ENCODE assay signal across 26 mouse cellular contexts in the genomic region with DNA sequence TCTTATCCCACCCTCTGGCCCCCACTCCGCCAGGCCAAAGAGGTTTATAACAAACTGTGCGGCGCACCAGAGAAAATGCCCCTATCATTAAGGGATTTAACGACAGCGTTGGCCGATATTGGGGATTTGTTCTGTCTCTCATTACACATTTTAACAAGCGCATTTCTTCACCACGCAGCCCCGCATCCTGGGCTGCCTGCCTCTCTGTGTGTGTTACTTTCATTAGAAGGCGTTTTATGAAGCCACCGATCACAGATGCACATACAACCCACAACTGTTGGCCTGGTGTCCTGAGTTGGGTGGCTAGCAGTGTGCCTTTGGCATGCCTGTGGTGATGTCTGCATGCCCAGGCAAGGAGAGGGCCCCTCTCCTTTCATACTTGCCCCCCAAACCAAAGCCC. TPM values are rescaled to one million over a fixed set of nuclear protein-coding genes. Genes with fewer than 3 reads are reported as not detected.
A peak's percentile ranks its signal among the peaks of the same experiment; 100 is the strongest.
DNase-seq lines count a peak whose midpoint lies in the region; ATAC-seq and TF ChIP-seq lines count a peak whose summit lies in the region.
"Had no signal": no experiment of that assay in that cellular context is flagged by ENCODE, and none has a peak within 500 bp of the region (broad histone marks: within the 10 kb centered on the region; RNA-seq: fewer than 3 reads in every experiment).

No protein-coding gene starts in this region.

- no peak for TF ChIP-seq CTCF in forebrain, postnatal 0 days (IDR thresholded peaks at IDR 0.05; ENCODE audit: low read depth)

- no peak overlapping the region for H3K4me3 ChIP-seq in forebrain, embryonic 11.5 days (ENCODE audit: low read depth, low read length)
- no peak overlapping the region for H3K4me3 ChIP-seq in forebrain, postnatal 0 days (ENCODE audit: low read depth, low read length)
- H3K4me3 ChIP-seq in hindbrain, embryonic 10.5 days: no peak overlapping the region
- no peak overlapping the region for H3K4me3 ChIP-seq in hindbrain, embryonic 16.5 days (ENCODE audit: low read length)
- no peak overlapping the region for H3K4me3 ChIP-seq in embryonic facial prominence, embryonic 10.5 days
- 0 out of 2 replicates have a peak overlapping the region, but pooled peaks have one; percentile 8 for H3K4me3 ChIP-seq in limb, embryonic 10.5 days
- H3K4me3 ChIP-seq: embryonic facial prominence, embryonic 13.5 days had no signal

- no peaks in the 10 kb centered on the region for H3K27me3 ChIP-seq in forebrain, embryonic 11.5 days (ENCODE audit: control insufficient read depth, insufficient read depth, low read length)
- H3K27me3 ChIP-seq in forebrain, postnatal 0 days (ENCODE audit: insufficient read depth, low read length): no peaks in the 10 kb centered on the region; the same call in 1 of the 2 replicates
- 0 out of 2 replicates have a peak, but pooled peaks cover 7% of the 10 kb centered on the region for H3K27me3 ChIP-seq in hindbrain, embryonic 10.5 days (ENCODE audit: insufficient read depth, poor library complexity, severe bottlenecking)
- no peaks in the 10 kb centered on the region for H3K27me3 ChIP-seq in hindbrain, embryonic 16.5 days (replicated peaks; ENCODE audit: control insufficient read depth, insufficient read depth, low read length)
- peaks cover 18% of the 10 kb centered on the region for H3K27me3 ChIP-seq in embryonic facial prominence, embryonic 10.5 days (replicated peaks; ENCODE audit: low read depth, poor library complexity, severe bottlenecking)
- no peaks in the 10 kb centered on the region for H3K27me3 ChIP-seq in limb, embryonic 10.5 days (ENCODE audit: low read depth, poor library complexity, severe bottlenecking)

- ATAC-seq in forebrain, embryonic 11.5 days (replicated peaks; ENCODE audit: low FRiP score): no peak
- no peak for ATAC-seq in forebrain, postnatal 0 days
- ATAC-seq in hindbrain, embryonic 16.5 days: no peak
- ATAC-seq: forebrain, embryonic 16.5 days; intestine, embryonic 16.5 days had no signal

- peak; percentile 46 for DNase-seq in forebrain, embryonic 11.5 days (ENCODE audit: low spot score)
- DNase-seq in forebrain, postnatal 0 days: no peak
- DNase-seq in hindbrain, embryonic 10.5 days (ENCODE audit: low spot score): no peak
- DNase-seq in embryonic facial prominence, embryonic 10.5 days (ENCODE audit: low spot score): no peak
- peak; percentile 52 for DNase-seq in limb, embryonic 10.5 days (ENCODE audit: low spot score)
- no peak for DNase-seq in frontal cortex, postnatal 25 days (ENCODE audit: low spot score in 2 of 2)
- DNase-seq in left cerebral cortex, postnatal 14 days (ENCODE audit: low spot score in 2 of 2): no peak
- DNase-seq: adrenal gland, postnatal 10 days; cerebellum, adult 11 months; cerebellum, adult 8-10 months; cerebellum, postnatal 25 days had no signal

- 59% methylated on average over 11 of the region's 11 CpGs for WGBS in forebrain, embryonic 11.5 days
- 30% methylated on average over 11 of the region's 11 CpGs for WGBS in forebrain, postnatal 0 days
- WGBS in hindbrain, embryonic 10.5 days: 93% methylated on average over 11 of the region's 11 CpGs
- WGBS in hindbrain, embryonic 16.5 days: 75% methylated on average over 11 of the region's 11 CpGs
- 83% methylated on average over 11 of the region's 11 CpGs for WGBS in embryonic facial prominence, embryonic 10.5 days
- 40% methylated on average over 11 of the region's 11 CpGs for WGBS in limb, embryonic 10.5 days

- intact Hi-C loops in left cerebral cortex, postnatal 14 days (cut with DNase I): no loop called here

- no peak overlapping the region for H3K4me2 ChIP-seq in forebrain, embryonic 11.5 days (ENCODE audit: low read depth, low read length, severe bottlenecking)
- H3K4me2 ChIP-seq in forebrain, postnatal 0 days (ENCODE audit: low read depth): no peak overlapping the region
- no peak overlapping the region for H3K4me2 ChIP-seq in hindbrain, embryonic 16.5 days (ENCODE audit: low read length)
- H3K4me2 ChIP-seq: embryonic facial prominence, embryonic 13.5 days; hindbrain, embryonic 14.5 days had no signal

- no peak overlapping the region for H3K9ac ChIP-seq in forebrain, embryonic 11.5 days (ENCODE audit: low read length)
- no peak overlapping the region for H3K9ac ChIP-seq in forebrain, postnatal 0 days
- H3K9ac ChIP-seq in hindbrain, embryonic 16.5 days (ENCODE audit: low read depth, low read length): no peak overlapping the region
- H3K9ac ChIP-seq: embryonic facial prominence, embryonic 13.5 days; hindbrain, embryonic 14.5 days had no signal

- 0 out of 2 replicates have a peak, but pooled peaks cover 3% of the 10 kb centered on the region for H3K4me1 ChIP-seq in forebrain, embryonic 11.5 days (replicated peaks; ENCODE audit: control insufficient read depth, insufficient read depth, low read length)
- no peaks in the 10 kb centered on the region for H3K4me1 ChIP-seq in forebrain, postnatal 0 days (ENCODE audit: insufficient read depth)
- H3K4me1 ChIP-seq in hindbrain, embryonic 10.5 days (replicated peaks): peaks cover 9% of the 10 kb centered on the region
- H3K4me1 ChIP-seq in hindbrain, embryonic 16.5 days (ENCODE audit: control insufficient read depth, insufficient read depth, low read depth, low read length): no peaks in the 10 kb centered on the region
- peaks cover 52% of the 10 kb centered on the region for H3K4me1 ChIP-seq in embryonic facial prominence, embryonic 10.5 days
- peaks cover 95% of the 10 kb centered on the region for H3K4me1 ChIP-seq in limb, embryonic 10.5 days

- no peaks in the 10 kb centered on the region for H3K9me3 ChIP-seq in forebrain, embryonic 11.5 days (ENCODE audit: control insufficient read depth, low read length)
- H3K9me3 ChIP-seq in forebrain, postnatal 0 days (ENCODE audit: low read length): no peaks in the 10 kb centered on the region
- no peaks in the 10 kb centered on the region for H3K9me3 ChIP-seq in hindbrain, embryonic 10.5 days
- H3K9me3 ChIP-seq in hindbrain, embryonic 16.5 days (ENCODE audit: control insufficient read depth, low read length): no peaks in the 10 kb centered on the region
- H3K9me3 ChIP-seq in embryonic facial prominence, embryonic 10.5 days: no peaks in the 10 kb centered on the region
- no peaks in the 10 kb centered on the region for H3K9me3 ChIP-seq in limb, embryonic 10.5 days (replicated peaks)
- H3K9me3 ChIP-seq: embryonic facial prominence, embryonic 13.5 days had no signal

- H3K36me3 ChIP-seq in forebrain, embryonic 11.5 days (ENCODE audit: control insufficient read depth, insufficient read depth, low read length): no peaks in the 10 kb centered on the region
- H3K36me3 ChIP-seq in forebrain, postnatal 0 days (ENCODE audit: insufficient read depth): no peaks in the 10 kb centered on the region
- H3K36me3 ChIP-seq in hindbrain, embryonic 10.5 days: no peaks in the 10 kb centered on the region
- H3K36me3 ChIP-seq in hindbrain, embryonic 16.5 days (ENCODE audit: control insufficient read depth, insufficient read depth, low read length): no peaks in the 10 kb centered on the region
- H3K36me3 ChIP-seq in embryonic facial prominence, embryonic 10.5 days (replicated peaks): no peaks in the 10 kb centered on the region
- H3K36me3 ChIP-seq in limb, embryonic 10.5 days: no peaks in the 10 kb centered on the region
- H3K36me3 ChIP-seq: embryonic facial prominence, embryonic 13.5 days had no signal

- H3K27ac ChIP-seq in forebrain, embryonic 11.5 days (ENCODE audit: low read depth, low read length): no peak overlapping the region
- no peak overlapping the region for H3K27ac ChIP-seq in forebrain, postnatal 0 days (ENCODE audit: low read depth, low read length)
- 0 out of 2 replicates have a peak overlapping the region, but pooled peaks have one; percentile 16 for H3K27ac ChIP-seq in hindbrain, embryonic 10.5 days
- H3K27ac ChIP-seq in hindbrain, embryonic 16.5 days (ENCODE audit: low read depth, low read length): no peak overlapping the region
- H3K27ac ChIP-seq in embryonic facial prominence, embryonic 10.5 days (replicated peaks): peak overlapping the region; percentile 68; the same call in 1 of the 2 replicates
- peak overlapping the region; percentile 95 for H3K27ac ChIP-seq in limb, embryonic 10.5 days
- H3K27ac ChIP-seq: embryonic facial prominence, embryonic 13.5 days; hindbrain, embryonic 14.5 days had no signal

RNA-seq across cellular contexts. Expression of gene Actrt2, which starts 40.6 kb away (rescaled TPM):
- not detected in 2 replicates for polyA plus RNA-seq in forebrain, embryonic 11.5 days (2014; fragmentation: Nextera tagmentation; extraction: Ambion mirVana)
- total RNA-seq in forebrain, postnatal 0 days (2014; rRNA removed): not detected in 2 replicates
- polyA plus RNA-seq in forebrain, postnatal 0 days (2015; fragmentation: Nextera tagmentation; extraction: Ambion mirVana): not detected in 2 replicates
- polyA plus RNA-seq in hindbrain, embryonic 10.5 days (2016; fragmentation: Nextera tagmentation; extraction: Ambion mirVana): not detected in 2 replicates
- not detected in 2 replicates for polyA plus RNA-seq in hindbrain, embryonic 16.5 days (2015; fragmentation: Nextera tagmentation; extraction: Ambion mirVana)
- polyA plus RNA-seq in embryonic facial prominence, embryonic 10.5 days (2016; fragmentation: Nextera tagmentation; extraction: Ambion mirVana): not detected in 2 replicates
- not detected in 2 replicates for polyA plus RNA-seq in limb, embryonic 10.5 days (2016; fragmentation: Nextera tagmentation; extraction: Ambion mirVana)
- total RNA-seq in left cerebral cortex, postnatal 14 days (2021): not detected
- total RNA-seq: adrenal gland, postnatal 10 days; adrenal gland, postnatal 4 days; gastrocnemius, adult 8-10 months; heart, adult 8-10 months; heart, postnatal 10 days; hematopoietic stem cell, adult 5-6 weeks; MEL had no signal
- polyA plus RNA-seq: brain, embryonic 14.5 days; C2C12; cortical plate, adult 2 months; embryonic facial prominence, embryonic 13.5 days; forebrain, embryonic 16.5 days; heart, embryonic 14.5 days; hindbrain, embryonic 14.5 days; intestine, embryonic 16.5 days had no signal

Comparison
In these comparisons a context has a peak if more than half of its experiments do, and no peak if none do; other contexts are left out.
1. DNase-seq: peak in forebrain, embryonic 11.5 days (single experiment) and limb, embryonic 10.5 days (single experiment); none in forebrain, postnatal 0 days (single experiment), hindbrain, embryonic 10.5 days (single experiment), embryonic facial prominence, embryonic 10.5 days (single experiment), frontal cortex, postnatal 25 days (0 of 2) and left cerebral cortex, postnatal 14 days (0 of 2).
2. H3K27ac ChIP-seq: peak in hindbrain, embryonic 10.5 days (single experiment), embryonic facial prominence, embryonic 10.5 days (single experiment) and limb, embryonic 10.5 days (single experiment); none in forebrain, embryonic 11.5 days (single experiment), forebrain, postnatal 0 days (single experiment) and hindbrain, embryonic 16.5 days (single experiment).